In the genomic region with DNA sequence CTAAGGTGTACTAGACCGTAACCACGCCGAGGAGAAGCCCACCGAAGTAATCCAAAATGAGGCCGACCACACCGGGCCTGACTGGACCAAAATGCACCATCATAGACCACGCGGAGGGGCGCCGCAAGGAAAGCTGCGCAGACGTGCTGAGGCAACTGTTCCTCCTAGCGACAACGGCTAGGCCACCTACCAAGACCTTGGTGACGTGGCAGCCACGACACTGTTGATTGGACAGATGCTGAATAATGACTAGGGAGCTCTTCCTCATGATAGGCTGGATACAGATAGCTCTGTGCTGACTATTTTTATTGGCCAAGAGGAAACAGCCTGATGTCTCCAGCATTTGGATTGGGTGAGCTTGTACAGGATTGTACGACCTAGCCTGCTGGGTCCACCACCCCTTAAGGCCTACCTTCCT, we compare ENCODE assay signal across 8 mouse cellular contexts.
DNase-seq lines count a peak whose midpoint lies in the region; ATAC-seq and TF ChIP-seq lines count a peak whose summit lies in the region.

No protein-coding gene starts in this region.

- TF ChIP-seq CTCF in kidney, postnatal 0 days (IDR thresholded peaks at IDR 0.05; ENCODE audit: low read depth): 0 out of 2 replicates have a peak, but pooled peaks have one; percentile 1

- H3K27ac ChIP-seq in heart, embryonic 12.5 days (ENCODE audit: poor library complexity, severe bottlenecking): peak overlapping the region; percentile 86
- peak overlapping the region; percentile 79 for H3K27ac ChIP-seq in kidney, postnatal 0 days
- H3K27ac ChIP-seq in liver, embryonic 11.5 days (ENCODE audit: low read depth, low read length): peak overlapping the region; percentile 57
- peak overlapping the region; percentile 77 for H3K27ac ChIP-seq in stomach, embryonic 14.5 days (ENCODE audit: low read length)

- no peaks in the 10 kb centered on the region for H3K27me3 ChIP-seq in heart, embryonic 12.5 days (replicated peaks)
- no peaks in the 10 kb centered on the region for H3K27me3 ChIP-seq in kidney, postnatal 0 days (ENCODE audit: insufficient read depth, low read length)
- H3K27me3 ChIP-seq in liver, embryonic 11.5 days (replicated peaks; ENCODE audit: control insufficient read depth, insufficient read depth, low read length): no peaks in the 10 kb centered on the region
- no peaks in the 10 kb centered on the region for H3K27me3 ChIP-seq in stomach, embryonic 14.5 days (ENCODE audit: control insufficient read depth, insufficient read depth, low read length)

- H3K4me1 ChIP-seq in heart, embryonic 12.5 days (replicated peaks): peaks cover 27% of the 10 kb centered on the region
- H3K4me1 ChIP-seq in kidney, postnatal 0 days (replicated peaks; ENCODE audit: insufficient read depth, low read length): no peaks in the 10 kb centered on the region
- peaks cover 6% of the 10 kb centered on the region for H3K4me1 ChIP-seq in liver, embryonic 11.5 days (replicated peaks; ENCODE audit: control insufficient read depth, insufficient read depth, low read length)
- H3K4me1 ChIP-seq in stomach, embryonic 14.5 days (ENCODE audit: control insufficient read depth, insufficient read depth, low read length): peaks cover 22% of the 10 kb centered on the region

- peaks cover 18% of the 10 kb centered on the region for H3K36me3 ChIP-seq in heart, embryonic 12.5 days
- no peaks in the 10 kb centered on the region for H3K36me3 ChIP-seq in kidney, postnatal 0 days (ENCODE audit: insufficient read depth, low read length)
- peaks cover 2% of the 10 kb centered on the region; the same call in 1 of the 2 replicates for H3K36me3 ChIP-seq in liver, embryonic 11.5 days (ENCODE audit: control insufficient read depth, insufficient read depth, low read length)
- no peaks in the 10 kb centered on the region for H3K36me3 ChIP-seq in stomach, embryonic 14.5 days (ENCODE audit: control insufficient read depth, insufficient read depth, low read length)

- H3K9ac ChIP-seq in heart, embryonic 12.5 days: peak overlapping the region; percentile 81
- peak overlapping the region; percentile 59 for H3K9ac ChIP-seq in kidney, postnatal 0 days (ENCODE audit: low read depth, low read length)
- H3K9ac ChIP-seq in liver, embryonic 11.5 days (ENCODE audit: low read depth, low read length): peak overlapping the region; percentile 81
- peak overlapping the region; percentile 71 for H3K9ac ChIP-seq in stomach, embryonic 14.5 days (replicated peaks; ENCODE audit: low read depth, low read length)

- peaks cover 20% of the 10 kb centered on the region for H3K9me3 ChIP-seq in heart, embryonic 12.5 days (replicated peaks)
- no peaks in the 10 kb centered on the region for H3K9me3 ChIP-seq in kidney, postnatal 0 days (replicated peaks; ENCODE audit: low read length)
- H3K9me3 ChIP-seq in liver, embryonic 11.5 days (ENCODE audit: control insufficient read depth, low read length): no peaks in the 10 kb centered on the region
- peaks cover 13% of the 10 kb centered on the region; the same call in 1 of the 2 replicates for H3K9me3 ChIP-seq in stomach, embryonic 14.5 days (ENCODE audit: control insufficient read depth, low read depth, low read length)

- peak; percentile 95 for ATAC-seq in erythroid progenitor cell, adult 5-6 weeks (replicated peaks; ENCODE audit: low FRiP score, poor library complexity, severe bottlenecking)
- ATAC-seq in heart, embryonic 12.5 days (ENCODE audit: insufficient number of reproducible peaks, low FRiP score): peak; percentile 97
- peak; percentile 97 for ATAC-seq in kidney, postnatal 0 days (replicated peaks; ENCODE audit: low FRiP score, low read depth)
- peak; percentile 95 for ATAC-seq in liver, embryonic 11.5 days (replicated peaks; ENCODE audit: low FRiP score)
- peak; percentile 91 for ATAC-seq in stomach, embryonic 14.5 days (ENCODE audit: insufficient number of reproducible peaks, insufficient read depth, low FRiP score, low read depth)

- H3K4me3 ChIP-seq in heart, embryonic 12.5 days: peak overlapping the region; percentile 65
- H3K4me3 ChIP-seq in kidney, postnatal 0 days (replicated peaks; ENCODE audit: low read depth, low read length): peak overlapping the region; percentile 44
- H3K4me3 ChIP-seq in liver, embryonic 11.5 days (ENCODE audit: low read depth, low read length): peak overlapping the region; percentile 75
- H3K4me3 ChIP-seq in stomach, embryonic 14.5 days (ENCODE audit: low read depth, low read length): peak overlapping the region; percentile 66

- 44% methylated on average over 17 of the region's 17 CpGs for WGBS in heart, embryonic 12.5 days
- 59% methylated on average over 17 of the region's 17 CpGs for WGBS in kidney, postnatal 0 days
- WGBS in liver, embryonic 11.5 days: 49% methylated on average over 17 of the region's 17 CpGs
- 58% methylated on average over 17 of the region's 17 CpGs for WGBS in stomach, embryonic 14.5 days

- peak overlapping the region; percentile 61 for H3K4me2 ChIP-seq in heart, embryonic 12.5 days
- H3K4me2 ChIP-seq in kidney, postnatal 0 days (ENCODE audit: low read length): peak overlapping the region; percentile 59
- peak overlapping the region; percentile 62 for H3K4me2 ChIP-seq in liver, embryonic 11.5 days
- peak overlapping the region; percentile 54; the same call in 1 of the 2 replicates for H3K4me2 ChIP-seq in stomach, embryonic 14.5 days (replicated peaks; ENCODE audit: low read depth, low read length)

- peak; percentile 96 for DNase-seq in CD4-positive helper T cell, adult 2 months (ENCODE audit: low read depth, low spot score)
- DNase-seq in brain, embryonic 18.5 days (ENCODE audit: low read depth, low spot score): peak; percentile 93
- peak; percentile 95 for DNase-seq in kidney, postnatal 0 days (ENCODE audit: low spot score)
- peak; percentile 76 for DNase-seq in liver, embryonic 11.5 days (ENCODE audit: low spot score)
- DNase-seq in naive thymus-derived CD4-positive, alpha-beta T cell, adult 2 months (ENCODE audit: low read depth): peak; percentile 98

Comparison
In these comparisons a context has a peak if more than half of its experiments do, and no peak if none do; other contexts are left out.
1. Peak in every context shown above with its lines: DNase-seq, ATAC-seq, H3K4me3 ChIP-seq and H3K27ac ChIP-seq.